Mouse (Mus musculus) liver, embryonic 14.5 days (tissue): ENCODE data around the gene Ccnt1.

Source experiments
- CTCF ChIP-seq: IDR thresholded peaks from 2 replicates; pipeline ENCODE4 v1.5.1; 2016; ENCODE audit warnings: antibody characterized with exemption, low read depth, control low read depth
- EP300 ChIP-seq: IDR thresholded peaks from 2 replicates; pipeline ENCODE4 v1.6.1; 2016; ENCODE audit warnings: antibody characterized with exemption, low read depth

DNA sequence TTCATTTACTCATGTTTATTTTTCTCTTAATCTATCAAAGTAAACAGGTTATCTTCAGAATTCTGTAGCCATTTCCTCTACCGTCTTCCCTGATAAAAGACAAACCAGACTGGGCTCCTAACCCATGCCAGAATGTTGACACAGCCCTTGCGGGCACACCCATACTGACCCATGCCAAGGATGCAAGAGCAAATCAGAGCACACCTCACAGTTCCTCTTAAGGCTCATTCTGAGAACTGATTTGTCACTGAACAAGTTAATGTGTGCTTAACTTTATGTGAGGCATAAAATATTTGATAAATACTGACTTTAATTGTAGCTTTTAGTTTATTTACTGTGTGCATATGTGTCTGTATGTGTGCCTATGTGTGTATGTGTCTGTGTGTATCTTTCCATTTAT, 79.4 kb downstream of the Ccnt1 start:
- TF ChIP-seq CTCF (no peak), EP300 (no peak)
